Mouse (Mus musculus) lung, postnatal 14 days (tissue): ENCODE measurements at regions not wholly inside any gene's neighbourhood (a gene's known extent, or its start where the extent isn't known, plus 50 kb on each side); places are given as distances from the start of the nearest gene placed in this dataset.

Source experiments
- DNase-seq: peaks from one replicate; pipeline ENCODE4 v3.0.0; 2021

- DNase-seq: no peak
Measured at GRCm38 (mm10) chr14:79929451-79929850, 54.4 kb upstream of the Olfm4 start.

GRCm38 (mm10) chr14:79927161-79927560 lies 56.7 kb upstream of the Olfm4 start:
- DNase-seq: no peak

- no peak for DNase-seq
Measured at GRCm38 (mm10) chr14:79916960-79917848, 66.7 kb upstream of the Olfm4 start.

GRCm38 (mm10) chr14:79914966-79915365 lies 68.9 kb upstream of the Olfm4 start:
- DNase-seq: no peak

- DNase-seq: no peak
Measured at GRCm38 (mm10) chr14:79913315-79913714, 70.6 kb upstream of the Olfm4 start.

GRCm38 (mm10) chr14:79912610-79913009 lies 71.3 kb upstream of the Olfm4 start:
- peak; percentile 50 for DNase-seq

DNA sequence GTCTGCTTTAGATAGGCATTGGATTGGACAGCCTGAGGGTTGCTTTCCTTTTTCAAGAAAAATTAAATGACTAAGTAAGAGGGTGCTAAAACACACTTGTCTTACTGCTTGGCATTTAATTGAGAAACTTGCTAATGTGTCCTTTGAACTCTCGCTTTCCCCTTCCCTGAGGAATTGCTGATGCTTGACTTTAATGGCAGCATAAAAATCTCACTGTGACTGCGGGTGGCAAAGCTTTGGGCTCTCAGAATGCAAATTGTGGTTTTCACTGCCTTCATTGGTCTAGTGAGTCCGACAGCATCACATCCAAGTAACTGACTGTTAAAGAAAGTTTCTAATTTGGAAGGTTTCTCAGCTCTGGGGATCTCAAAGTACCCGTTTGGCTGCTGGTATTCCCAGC lies 76.1 kb upstream of the Olfm4 start:
- DNase-seq: no peak

DNA sequence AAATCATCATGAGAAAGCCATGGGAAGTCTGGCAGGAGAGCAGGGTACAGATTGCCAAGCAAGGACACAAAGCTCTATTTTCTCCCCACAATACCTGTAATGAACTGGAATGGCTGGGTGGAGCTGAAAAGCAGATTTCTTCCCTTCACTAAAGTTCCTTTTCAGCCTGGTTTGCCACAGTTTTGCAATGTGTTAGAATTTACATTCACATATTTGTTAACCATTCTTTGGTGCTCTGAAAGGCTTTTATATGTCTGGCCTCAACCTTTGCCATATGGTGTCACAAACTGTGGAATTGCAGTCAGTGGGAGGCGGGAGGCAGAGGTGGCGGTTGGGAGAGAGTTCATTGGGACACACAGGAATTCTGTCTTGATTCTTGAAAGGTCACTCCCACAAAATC lies 78.3 kb upstream of the Olfm4 start:
- DNase-seq: no peak

DNA sequence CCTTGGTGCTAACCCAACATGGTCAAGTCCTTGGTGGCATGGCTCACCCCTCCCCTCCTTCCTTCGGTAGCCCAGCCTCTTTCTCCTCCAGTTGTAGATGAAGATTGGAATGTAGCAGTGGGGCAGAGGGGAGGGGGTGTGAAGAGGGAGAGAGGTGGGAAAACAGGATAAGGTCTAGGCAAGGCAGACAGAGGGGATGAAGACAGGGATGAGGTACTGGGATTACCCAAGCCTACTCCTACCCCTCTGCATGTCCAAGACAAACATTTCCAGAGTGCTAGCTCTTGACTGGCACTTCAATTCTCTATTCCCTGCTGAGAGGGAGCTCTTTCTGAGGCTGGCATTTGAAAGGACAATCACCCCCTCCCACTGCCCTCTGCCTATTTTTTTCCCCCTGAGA lies 81.5 kb upstream of the Olfm4 start:
- no peak for DNase-seq

- peak; percentile 8 for DNase-seq
Measured at GRCm38 (mm10) chr14:79898240-79898639, 85.6 kb upstream of the Olfm4 start.

GRCm38 (mm10) chr14:79893241-79893640 lies 90.6 kb upstream of the Olfm4 start:
- no peak for DNase-seq

DNA sequence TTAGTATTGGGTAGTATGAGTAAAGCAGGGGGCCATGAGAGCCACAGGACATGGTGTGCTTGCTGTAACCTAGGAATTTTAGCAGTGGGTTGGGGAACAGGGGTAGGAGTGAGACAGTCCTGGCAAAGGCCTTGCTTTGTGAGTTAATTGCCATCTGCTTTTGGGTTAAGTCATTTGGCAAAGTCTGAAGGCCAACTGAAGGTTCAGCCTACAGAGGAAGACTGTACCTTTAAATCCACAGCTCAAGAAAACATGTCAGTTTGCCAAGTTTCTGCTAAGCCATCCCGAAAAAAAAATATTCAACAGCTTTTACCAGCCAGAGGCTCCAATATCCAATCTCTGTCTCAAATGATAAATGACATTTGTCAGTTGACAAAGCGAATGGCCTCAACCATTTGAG lies 93.2 kb upstream of the Olfm4 start:
- no peak for DNase-seq

GRCm38 (mm10) chr14:79890280-79890679 lies 93.6 kb upstream of the Olfm4 start:
- DNase-seq: no peak

DNA sequence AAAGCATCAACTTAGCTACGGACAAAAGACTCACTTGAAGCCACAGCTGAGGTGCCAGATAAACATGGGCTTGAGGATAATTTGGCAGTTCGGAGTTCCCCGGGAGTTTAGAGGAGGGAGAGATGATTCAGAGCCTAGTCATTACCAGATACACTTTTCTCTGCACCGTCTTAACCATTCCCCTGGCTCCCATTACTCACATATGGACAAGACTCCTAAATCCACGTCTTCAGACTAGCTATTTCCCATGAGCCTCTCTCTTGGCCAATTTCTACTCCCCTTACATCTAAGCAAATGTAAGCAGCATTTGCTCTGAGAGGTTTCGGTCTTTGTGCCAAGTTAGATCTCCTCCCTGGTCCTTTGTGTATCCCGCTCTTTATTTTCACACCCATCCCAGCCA lies 100.4 kb upstream of the Olfm4 start:
- no peak for DNase-seq

DNA sequence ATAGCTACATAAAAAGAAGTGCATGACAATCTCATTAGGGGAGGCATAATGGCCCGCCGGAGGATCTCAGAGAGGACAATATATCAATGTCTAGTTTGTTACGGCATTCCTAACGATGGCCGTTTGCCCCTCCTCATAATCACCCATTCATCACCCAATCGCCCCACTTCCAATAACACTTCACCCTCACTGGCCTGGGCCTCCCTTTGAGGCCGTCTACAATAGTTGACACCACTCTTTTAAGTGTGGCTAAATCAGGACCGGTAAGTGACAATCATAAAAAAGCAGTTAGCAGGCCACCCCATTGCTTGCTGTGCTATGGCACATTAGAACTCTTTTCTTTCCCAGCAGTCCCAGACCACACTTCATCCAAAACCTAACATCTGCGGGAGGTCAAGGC lies 102.2 kb upstream of the Olfm4 start:
- no peak for DNase-seq

DNA sequence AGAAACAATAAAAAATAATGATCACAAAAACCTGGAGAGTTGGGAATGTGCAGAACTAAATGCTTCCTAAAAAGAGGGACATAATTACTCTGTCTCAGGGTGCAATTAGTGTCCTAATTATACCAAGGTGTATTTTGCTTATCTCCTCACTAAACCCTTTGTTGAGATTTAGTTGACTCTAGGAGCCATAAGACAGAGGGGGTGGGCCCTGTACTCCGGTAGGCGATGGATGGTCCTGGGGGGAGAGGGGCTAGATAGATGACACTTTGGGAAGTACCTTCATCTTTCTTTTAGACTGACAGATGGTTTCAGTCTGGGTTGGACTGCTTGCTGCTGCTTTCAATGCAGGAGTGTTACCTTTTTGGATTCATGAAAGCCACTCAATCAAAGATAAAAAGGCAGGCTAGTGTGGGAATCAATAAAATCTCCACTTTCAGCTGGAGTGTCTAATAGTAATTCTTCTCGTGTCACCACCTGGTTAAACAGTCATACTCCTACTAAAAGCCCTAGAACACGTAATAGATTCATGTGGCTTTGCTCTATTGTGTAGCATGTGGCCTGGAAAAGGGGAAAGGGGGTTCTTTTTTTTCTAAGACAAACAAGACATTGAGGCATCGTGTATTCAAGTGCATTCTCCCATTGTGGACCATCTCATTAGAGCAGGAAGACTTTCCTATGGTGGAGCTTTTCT lies 103.7 kb upstream of the Olfm4 start:
- no peak for DNase-seq

DNA sequence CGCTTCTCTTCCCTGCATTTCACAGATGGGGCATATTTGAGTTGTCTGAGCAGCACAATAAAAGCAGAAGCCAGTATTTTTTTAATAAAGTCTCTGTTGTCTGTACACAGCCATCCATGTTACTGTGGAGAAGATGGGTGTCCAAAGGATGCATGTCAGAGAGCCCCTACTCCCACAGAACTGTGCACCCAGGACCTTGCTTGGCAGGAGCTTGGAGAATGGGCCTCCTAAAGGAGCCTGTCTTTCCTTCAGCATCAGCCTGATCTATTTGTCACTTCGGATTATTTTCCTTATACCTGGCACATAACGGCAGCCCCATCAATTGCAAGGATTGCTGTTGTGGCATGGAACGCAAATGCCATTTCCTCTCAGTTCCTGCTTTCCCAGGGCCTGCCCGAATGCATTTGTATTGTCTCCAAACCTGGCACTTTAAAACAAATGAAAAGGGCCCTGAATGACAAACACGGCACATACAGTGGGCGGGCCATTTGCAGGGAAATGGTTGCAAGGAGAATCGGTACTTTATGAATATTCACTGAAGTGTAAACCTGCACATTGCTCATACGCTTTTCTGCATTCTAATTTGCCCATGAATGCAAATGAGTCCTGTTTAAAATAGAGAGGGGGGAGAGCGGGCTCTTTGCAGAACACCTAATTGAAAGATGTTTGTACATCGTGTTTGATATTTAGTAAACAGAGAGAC lies 104.4 kb upstream of the Olfm4 start:
- DNase-seq: no peak

GRCm38 (mm10) chr14:79878285-79879019 lies 105.4 kb upstream of the Olfm4 start:
- no peak for DNase-seq

GRCm38 (mm10) chr14:79873062-79873461 lies 102.0 kb upstream of the Pcdh8 start:
- no peak for DNase-seq

DNA sequence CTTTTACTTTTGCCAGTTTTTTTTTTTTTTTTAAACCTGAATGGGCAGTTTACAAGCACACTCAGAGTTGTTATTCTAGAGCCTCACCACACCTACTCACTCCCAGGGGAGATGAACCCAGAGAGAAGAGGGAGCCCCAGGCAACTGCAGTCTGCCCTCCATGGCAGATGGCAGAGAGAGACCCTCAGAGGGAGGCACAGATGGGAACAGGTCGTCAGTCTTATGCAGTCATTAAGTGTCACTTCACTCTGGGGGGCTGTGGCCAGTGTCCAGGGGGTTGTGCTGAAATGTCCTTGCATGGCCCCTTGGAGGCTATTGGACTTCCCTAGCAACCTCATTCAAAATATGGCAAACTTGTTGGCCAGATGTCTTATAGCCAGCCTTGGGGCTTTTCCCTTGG lies 101.3 kb upstream of the Pcdh8 start:
- DNase-seq: no peak

DNA sequence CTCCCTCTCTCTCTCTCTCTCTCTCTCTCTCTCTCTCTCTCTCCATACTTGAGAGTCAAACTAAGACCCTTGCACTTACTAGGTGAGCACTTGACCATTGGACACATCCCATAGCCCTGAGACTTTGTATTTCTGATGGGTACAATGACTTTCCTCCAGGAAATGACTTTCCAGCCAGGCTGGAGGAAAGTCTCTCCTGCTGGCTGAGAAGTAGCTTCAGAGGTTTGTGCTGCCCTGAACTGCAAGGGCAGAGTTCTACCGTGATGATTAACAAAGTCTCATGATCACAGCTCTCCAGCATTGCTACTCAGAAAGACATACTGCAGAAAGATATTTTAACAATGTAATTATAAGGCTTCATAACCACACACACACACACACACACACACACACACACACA lies 98.2 kb upstream of the Pcdh8 start:
- no peak for DNase-seq

DNA sequence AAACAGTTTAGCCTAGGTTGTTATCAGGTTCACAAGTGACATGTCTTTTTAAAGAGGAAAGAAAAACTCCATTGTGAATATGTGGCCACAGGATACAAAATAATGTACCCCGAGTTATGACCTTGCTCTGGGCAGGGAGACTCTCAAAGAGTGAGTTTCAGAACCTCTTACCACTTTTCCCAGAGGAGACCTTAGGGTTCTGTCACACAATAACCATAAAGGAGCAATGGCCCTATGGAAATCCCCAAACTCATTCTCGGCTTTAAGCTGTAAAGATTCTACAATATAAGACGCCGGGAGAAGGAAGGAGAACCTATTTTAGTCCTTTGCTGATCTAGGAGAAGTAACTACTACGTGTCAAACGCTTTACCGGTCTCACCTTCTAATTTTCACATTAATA lies 85.1 kb upstream of the Pcdh8 start:
- DNase-seq: no peak

- no peak for DNase-seq
Measured at GRCm38 (mm10) chr14:79854216-79854615, 83.1 kb upstream of the Pcdh8 start.
